Mouse (Mus musculus) neutrophil, adult 65 days (primary cell): ENCODE measurements around the gene Slc9a1. TPM values are rescaled to one million over a fixed set of nuclear protein-coding genes. Genes with fewer than 3 reads are reported as not detected.

ENCODE experiments used
- total RNA-seq: library from RNA; stranded (reverse); gene quantifications from 2 replicates; pipeline ENCODE4 v1.2.4, GENCODE M21; 2023

Gene Slc9a1
- 56.1 and 67.3 TPM in 2 replicates for total RNA-seq

DNA sequence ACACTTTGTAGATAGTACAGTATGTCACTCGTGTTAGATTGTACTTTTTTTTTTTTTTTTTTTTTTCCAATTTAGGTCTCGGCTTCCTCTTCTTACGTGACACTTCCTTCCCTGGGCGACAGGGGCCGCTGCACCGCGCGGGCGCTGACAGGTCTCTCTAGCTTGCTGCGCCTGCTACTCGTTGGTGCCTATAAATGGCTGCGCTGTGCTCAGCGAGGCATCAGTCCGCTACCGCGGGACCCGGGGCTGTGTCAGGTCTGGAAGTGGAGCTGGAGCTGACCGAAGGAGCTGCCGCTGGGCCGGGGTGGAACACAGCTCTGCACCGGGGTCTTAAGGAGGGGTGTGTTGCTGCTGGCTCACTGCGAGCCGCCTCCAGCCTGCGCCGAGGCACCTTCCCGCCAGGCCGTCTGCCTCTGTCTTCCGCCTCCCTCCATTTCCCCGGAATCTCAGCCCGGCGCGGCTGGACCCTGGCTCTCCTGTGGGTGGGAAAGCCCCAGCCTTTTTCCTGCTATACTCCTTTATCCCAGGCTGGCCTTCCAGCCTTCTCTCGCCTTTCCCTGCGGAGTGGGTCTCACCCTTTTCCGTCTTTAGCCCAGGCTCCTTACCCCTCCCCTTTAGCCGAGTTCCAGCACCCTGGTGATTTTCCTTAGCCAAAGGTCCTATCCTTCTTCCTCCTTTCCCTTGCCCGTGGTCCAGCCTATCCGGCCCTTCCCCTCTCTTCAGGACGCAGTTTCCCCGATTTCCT, at the start of gene Slc9a1:
Slc9a1 (plus strand) TSS at position 154 of the 745 bp plus-strand sequence.

DNA sequence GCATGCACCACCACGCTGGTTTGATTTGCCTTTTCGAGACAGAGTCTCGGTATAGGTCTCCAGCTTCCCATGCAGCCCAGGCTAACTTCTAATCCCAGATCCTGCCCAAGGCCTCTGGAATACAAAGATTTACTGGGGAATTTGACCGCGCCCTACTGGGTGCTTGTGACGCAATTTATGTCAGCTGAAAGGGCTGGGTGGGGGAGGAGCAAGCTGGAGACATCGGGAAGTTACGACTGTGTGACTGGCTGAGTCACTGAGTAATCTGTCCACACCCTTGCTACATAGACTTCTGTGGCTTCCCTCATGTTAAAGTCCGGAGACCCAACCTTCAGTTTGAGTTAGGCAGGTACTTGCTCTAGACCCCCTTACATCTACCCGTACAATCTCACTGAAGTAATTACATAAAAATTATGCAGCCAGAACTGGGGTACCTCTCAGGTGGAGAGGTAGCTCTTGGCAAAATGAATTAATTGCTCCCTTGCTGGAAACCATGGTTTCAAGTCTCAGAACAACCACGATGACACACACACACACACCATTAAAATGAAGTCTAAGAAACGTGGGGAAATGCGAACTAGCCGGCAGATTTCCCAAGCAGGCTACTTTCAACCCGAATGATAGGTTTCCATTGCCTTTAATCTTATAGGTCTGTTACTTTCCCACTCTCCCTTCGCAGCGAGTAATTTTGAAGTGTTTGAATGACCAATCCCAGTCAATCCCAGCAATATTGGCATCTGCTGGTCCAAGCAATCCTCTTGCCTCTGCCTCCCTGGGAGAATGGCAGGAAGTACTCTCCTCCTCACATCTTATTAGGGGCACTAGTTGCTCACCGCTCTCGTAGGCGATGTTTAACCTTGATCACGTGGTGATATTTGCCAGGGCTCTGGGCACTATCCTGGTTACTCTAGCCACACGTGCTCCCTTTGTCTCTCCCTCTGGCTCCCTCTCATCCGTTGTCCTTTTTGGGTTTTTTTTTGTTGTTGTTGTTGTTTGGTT, 15.8 kb upstream of the Slc9a1 start, which contains the start of gene Wdtc1:
Wdtc1 (minus strand) TSS at position 115 of the 999 bp plus-strand sequence.

Other genes with a start within 250 kb of the Slc9a1 start
- 239 and 265 TPM in 2 replicates for gene Wasf2, start 239.2 kb upstream of the Slc9a1 start, total RNA-seq
- not detected in 2 replicates for gene Cd164l2, start 157.6 kb upstream of the Slc9a1 start, total RNA-seq
- gene Gpr3, start 157.2 kb upstream of the Slc9a1 start, total RNA-seq, result not detected in 2 replicates
- 3.1 and 5.4 TPM in 2 replicates for gene Map3k6, start 128.9 kb upstream of the Slc9a1 start, total RNA-seq
- gene Sytl1, start 106.6 kb upstream of the Slc9a1 start, total RNA-seq, result 41.3 and 43.2 TPM in 2 replicates
- 37.0 and 47.6 TPM in 2 replicates for gene Tmem222, start 91.9 kb upstream of the Slc9a1 start, total RNA-seq
- gene Wdtc1, start 16.2 kb upstream of the Slc9a1 start, total RNA-seq, result 64.6 and 69.6 TPM in 2 replicates
- not detected in 2 replicates for gene Tent5b, start 110.4 kb downstream of the Slc9a1 start, total RNA-seq
- not detected in 2 replicates for gene Trnp1, start 128.8 kb downstream of the Slc9a1 start, total RNA-seq
- gene Kdf1, start 149.3 kb downstream of the Slc9a1 start, total RNA-seq, result not detected in 2 replicates
- 41.1 and 41.8 TPM in 2 replicates for gene Nudc, start 176.3 kb downstream of the Slc9a1 start, total RNA-seq
- not detected in 2 replicates for gene Nr0b2, start 183.7 kb downstream of the Slc9a1 start, total RNA-seq
- 20.6 and 25.8 TPM in 2 replicates for gene Gpatch3, start 205.0 kb downstream of the Slc9a1 start, total RNA-seq
- gene Gpn2, start 214.7 kb downstream of the Slc9a1 start, total RNA-seq, result 17.6 and 23.4 TPM in 2 replicates
- gene Sfn, start 232.5 kb downstream of the Slc9a1 start, total RNA-seq, result 8.6 and 16.1 TPM in 2 replicates